Mouse (Mus musculus): ENCODE data around the gene Pkd2. TPM values are rescaled to one million over a fixed set of nuclear protein-coding genes. Genes with fewer than 3 reads are reported as not detected.

The Pkd2 gene
- polyA plus RNA-seq, 1 experiment = 34.8 TPM

- Histone ChIP-seq H3K4me3 (replicated peaks; ENCODE audit: insufficient read depth, low read depth, low read length) (peak within 1 kb of the TSS; percentile 68), H3K27ac (ENCODE audit: insufficient read depth, low read length) (peak within 1 kb of the TSS; percentile 91), H3K27me3 (ENCODE audit: control insufficient read depth, insufficient read depth, low read length) (no peaks in the 10 kb centered on the region), H3K4me1 (ENCODE audit: control insufficient read depth, insufficient read depth, low read length) (no peaks in the 10 kb centered on the region)
- peak; percentile 86 to 90 for DNase-seq
- WGBS = under 1% methylated on average over 82 of the region's 83 CpGs
- TF ChIP-seq POLR2A (IDR thresholded peaks at IDR 0.05; ENCODE audit: borderline replicate concordance, insufficient read depth, low read length) (peak; percentile 81), CTCF (IDR thresholded peaks at IDR 0.05; ENCODE audit: borderline replicate concordance, insufficient read depth, low read depth, low read length) (no peak)
These were observed 49.1 kb downstream of the Pkd2 start, which contains the start of gene BC005561 for GRCm38 (mm10) chr5:104508195-104508891. Gene BC005561 (plus strand): TSS chr5:104508352.

DNA sequence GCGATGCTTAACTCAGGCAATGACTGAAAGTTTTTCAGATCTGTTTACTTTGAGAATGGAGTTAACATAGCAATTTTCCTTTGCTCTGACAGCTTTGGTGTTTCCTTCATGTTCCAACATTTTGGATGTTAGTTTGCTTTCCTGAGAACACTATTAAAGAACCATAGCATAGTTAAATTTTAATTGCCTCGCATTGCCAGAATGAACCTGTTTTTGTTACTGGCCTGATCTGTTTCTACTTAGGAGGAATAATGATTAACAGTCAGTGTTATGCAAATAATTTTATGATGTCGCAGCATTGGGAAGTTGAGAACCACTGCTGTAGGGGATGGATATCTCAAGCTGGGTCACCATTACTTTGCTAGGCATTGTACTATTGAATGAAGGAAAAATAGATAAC, 52.0 kb downstream of the Pkd2 start:
- 94% methylated on average over 3 of the region's 3 CpGs for WGBS
- no peaks in the 10 kb centered on the region for H3K27me3 ChIP-seq (ENCODE audit: control insufficient read depth, insufficient read depth, low read length)
- DNase-seq = no peak
- H3K4me1 ChIP-seq (ENCODE audit: control insufficient read depth, insufficient read depth, low read length) = no peaks in the 10 kb centered on the region
- H3K27ac ChIP-seq (ENCODE audit: insufficient read depth, low read length) = no peak overlapping the region
- TF ChIP-seq CTCF (IDR thresholded peaks at IDR 0.05; ENCODE audit: borderline replicate concordance, insufficient read depth, low read depth, low read length) (no peak), POLR2A (IDR thresholded peaks at IDR 0.05; ENCODE audit: borderline replicate concordance, insufficient read depth, low read length) (no peak)
- H3K4me3 ChIP-seq (replicated peaks; ENCODE audit: insufficient read depth, low read depth, low read length) = no peak overlapping the region

GRCm38 (mm10) chr5:104538612-104539011, 79.4 kb downstream of the Pkd2 start:
- WGBS = 75% methylated on average over 1 of the region's 1 CpGs
- peak in 1 of 2 experiments; percentile 48 for DNase-seq
- H3K27ac ChIP-seq (ENCODE audit: insufficient read depth, low read length) = no peak overlapping the region

DNA sequence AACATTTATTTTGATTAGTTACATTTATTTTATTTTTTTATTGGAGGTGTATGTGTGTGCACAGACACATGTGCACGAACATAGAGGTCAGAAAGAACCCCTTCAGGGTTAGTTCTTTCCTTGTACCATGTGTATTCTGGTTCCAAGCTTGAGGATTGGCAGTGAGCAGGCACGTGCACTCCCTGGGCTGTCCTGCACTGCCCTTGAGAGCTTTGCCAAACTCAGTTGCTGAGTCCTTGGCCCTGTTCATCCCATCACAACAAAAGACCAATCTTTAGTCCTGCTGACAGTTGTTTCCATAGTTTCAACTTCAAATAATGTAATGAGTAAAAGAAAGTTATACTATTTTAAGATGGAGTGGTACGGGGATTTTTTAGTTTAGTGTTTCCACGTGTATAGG, 80.1 kb downstream of the Pkd2 start:
- peaks cover 4% of the 10 kb centered on the region; the same call in 1 of the 2 replicates for H3K4me1 ChIP-seq (ENCODE audit: control insufficient read depth, insufficient read depth, low read length)
- no peak overlapping the region for H3K4me3 ChIP-seq (replicated peaks; ENCODE audit: insufficient read depth, low read depth, low read length)
- no peak overlapping the region for H3K27ac ChIP-seq (ENCODE audit: insufficient read depth, low read length)
- TF ChIP-seq POLR2A (IDR thresholded peaks at IDR 0.05; ENCODE audit: borderline replicate concordance, insufficient read depth, low read length) = no peak
- H3K27me3 ChIP-seq (ENCODE audit: control insufficient read depth, insufficient read depth, low read length) = no peaks in the 10 kb centered on the region
- no peak for DNase-seq
- 72% methylated on average over 4 of the region's 4 CpGs for WGBS

More at GRCm38 (mm10) chr5:104538612-104539011, 79.4 kb downstream of the Pkd2 start:
- Histone ChIP-seq H3K4me3 (replicated peaks; ENCODE audit: insufficient read depth, low read depth, low read length) (no peak overlapping the region), H3K27me3 (ENCODE audit: control insufficient read depth, insufficient read depth, low read length) (no peaks in the 10 kb centered on the region), H3K4me1 (ENCODE audit: control insufficient read depth, insufficient read depth, low read length) (peaks cover 4% of the 10 kb centered on the region; the same call in 1 of the 2 replicates)
- TF ChIP-seq POLR2A (IDR thresholded peaks at IDR 0.05; ENCODE audit: borderline replicate concordance, insufficient read depth, low read length) (no peak), CTCF (IDR thresholded peaks at IDR 0.05; ENCODE audit: borderline replicate concordance, insufficient read depth, low read depth, low read length) (no peak)

Other genes starting within 250 kb of the Pkd2 start
- 0.05 and 0.20 TPM in 2 replicates for gene Ibsp, start 160.3 kb upstream of the Pkd2 start, polyA plus RNA-seq (2012; rRNA removed)
- gene Mepe, start 134.1 kb upstream of the Pkd2 start, polyA plus RNA-seq (2012; rRNA removed) = not detected in 2 replicates
- gene Spp1, start 24.3 kb upstream of the Pkd2 start, polyA plus RNA-seq (2012; rRNA removed) = 121 and 154 TPM in 2 replicates
- gene BC005561, start 48.9 kb downstream of the Pkd2 start, polyA plus RNA-seq (2012; rRNA removed) = 4.3 and 4.9 TPM in 2 replicates